Mouse (Mus musculus) cortical plate, adult 2 months (tissue): ENCODE measurements around the gene Slc22a21.

Source experiments
- CTCF ChIP-seq: fragments of 200-500 bp; IDR thresholded peaks from 2 replicates; pipeline ENCODE4 v1.5.1; 2011; ENCODE audit warnings: mild to moderate bottlenecking, control low read depth, low read length; ENCODE audit not compliant: insufficient read depth; ENCODE audit errors: extremely low read depth
- POLR2A ChIP-seq: fragments of 200-500 bp; IDR thresholded peaks from 2 replicates; pipeline ENCODE4 v1.6.1; 2011; ENCODE audit warnings: mild to moderate bottlenecking, low read length, control low read depth; ENCODE audit not compliant: insufficient read depth; ENCODE audit errors: extremely low read depth

DNA sequence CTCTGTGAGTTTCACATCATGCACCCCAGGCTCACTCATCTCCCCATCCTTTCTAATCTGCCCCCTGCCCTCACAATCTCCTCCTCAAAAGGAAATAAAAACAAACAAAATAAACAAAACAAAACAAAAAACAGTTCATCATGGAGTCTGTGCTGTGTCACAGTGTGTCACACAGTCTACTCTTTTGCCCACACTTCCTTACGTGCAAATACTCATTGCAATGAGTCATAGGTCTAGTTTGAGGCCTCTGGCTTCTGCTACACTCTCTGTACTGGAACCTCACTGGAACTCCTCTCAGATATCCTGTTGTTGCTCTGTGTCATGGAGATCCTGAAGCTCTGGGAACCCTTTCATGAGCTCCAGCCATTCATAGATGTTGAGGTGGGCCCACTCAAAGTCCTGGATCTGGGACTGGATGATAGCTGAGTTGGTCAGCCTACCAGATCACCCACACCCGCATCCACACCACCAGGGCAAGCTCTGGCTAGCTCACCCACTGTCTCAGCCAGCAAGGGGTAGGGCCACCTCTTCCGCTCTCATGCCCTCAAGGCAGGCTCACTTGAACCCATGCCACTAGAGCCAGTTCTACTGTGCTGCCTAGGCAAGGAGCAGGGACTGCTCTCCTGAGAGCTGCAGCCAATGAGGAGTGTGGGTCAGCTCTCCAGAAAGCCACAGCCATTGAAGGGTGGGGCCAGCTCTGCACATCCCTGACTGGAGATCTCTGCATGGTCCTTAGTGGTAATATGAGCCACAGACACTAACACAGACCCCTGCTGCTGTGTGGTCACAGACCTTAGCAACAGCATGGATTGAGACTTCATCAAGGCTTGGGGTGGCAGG lies 39.0 kb upstream of the Slc22a21 start:
- TF ChIP-seq CTCF = no peak
- TF ChIP-seq POLR2A = no peak
